Mouse (Mus musculus): ENCODE data around the gene Xylt1.

DNA sequence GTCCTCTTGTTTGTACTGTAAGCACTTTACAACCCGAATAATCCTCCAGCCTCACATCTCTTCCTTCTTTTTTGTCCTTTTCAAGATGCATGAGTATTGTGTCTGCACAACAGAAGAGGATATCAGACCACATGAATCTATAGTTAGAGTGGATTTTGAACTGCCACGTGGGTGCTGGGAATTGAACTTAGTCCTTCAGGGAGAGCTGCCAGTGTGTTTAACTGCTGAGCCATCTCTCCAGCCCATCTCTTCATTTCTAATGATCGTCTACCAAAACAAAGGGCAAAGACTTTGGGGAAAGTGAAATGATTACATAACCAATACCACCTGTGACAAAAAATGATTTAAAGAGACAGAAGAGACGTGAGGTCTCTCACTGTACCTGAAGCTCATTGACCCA, 5.6 kb downstream of the Xylt1 start:
- TF ChIP-seq POLR2A (IDR thresholded peaks at IDR 0.05; ENCODE audit: control insufficient read depth, extremely low read depth, insufficient read depth, low read length, poor library complexity) (no peak), CTCF (IDR thresholded peaks at IDR 0.05; ENCODE audit: borderline replicate concordance, control insufficient read depth, extremely low read depth, insufficient read depth, low read length, poor library complexity) (no peak)

Measured in thymus, adult 2 months (tissue).